Mouse (Mus musculus): ENCODE results near the gene Afg1l. TPM values are rescaled to one million over a fixed set of nuclear protein-coding genes. Genes with fewer than 3 reads are reported as not detected.

Afg1l gene
- 4.5 TPM for polyA plus RNA-seq (2015; fragmentation: Illumina TruSeq; extraction: RNeasy Lipid Tissue Mini Kit (QIAGEN cat#74804); ENCODE audit: insufficient read depth, low read depth, low replicate concordance)

DNA sequence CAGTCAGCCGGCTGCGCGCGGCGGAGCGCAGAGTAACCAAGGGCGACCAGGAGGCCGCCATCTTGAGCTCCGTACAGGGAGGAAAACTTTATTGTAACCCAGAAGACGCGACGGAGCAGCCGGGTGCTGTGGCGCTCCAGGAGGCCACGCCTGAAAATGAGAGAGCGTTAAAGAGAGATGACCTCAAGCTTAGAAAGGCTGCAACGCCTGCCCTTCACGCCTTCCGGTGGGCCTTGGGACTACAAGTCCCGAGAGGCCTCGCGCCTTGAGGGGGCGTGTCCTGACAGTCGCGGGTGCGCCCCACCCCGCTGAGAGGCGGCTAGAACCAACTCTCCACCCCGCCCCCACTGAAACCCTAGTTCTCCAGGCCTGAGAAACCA is at the start of gene Afg1l:
Gene Afg1l, minus strand, starts transcription at position 225 of the 380 bp plus-strand sequence.

GRCm38 (mm10) chr10:42501775-42502348 is 23.5 kb upstream of the Afg1l start, which contains the start of gene Snx3:
Snx3 (plus strand) TSS chr10:42502030.

DNA sequence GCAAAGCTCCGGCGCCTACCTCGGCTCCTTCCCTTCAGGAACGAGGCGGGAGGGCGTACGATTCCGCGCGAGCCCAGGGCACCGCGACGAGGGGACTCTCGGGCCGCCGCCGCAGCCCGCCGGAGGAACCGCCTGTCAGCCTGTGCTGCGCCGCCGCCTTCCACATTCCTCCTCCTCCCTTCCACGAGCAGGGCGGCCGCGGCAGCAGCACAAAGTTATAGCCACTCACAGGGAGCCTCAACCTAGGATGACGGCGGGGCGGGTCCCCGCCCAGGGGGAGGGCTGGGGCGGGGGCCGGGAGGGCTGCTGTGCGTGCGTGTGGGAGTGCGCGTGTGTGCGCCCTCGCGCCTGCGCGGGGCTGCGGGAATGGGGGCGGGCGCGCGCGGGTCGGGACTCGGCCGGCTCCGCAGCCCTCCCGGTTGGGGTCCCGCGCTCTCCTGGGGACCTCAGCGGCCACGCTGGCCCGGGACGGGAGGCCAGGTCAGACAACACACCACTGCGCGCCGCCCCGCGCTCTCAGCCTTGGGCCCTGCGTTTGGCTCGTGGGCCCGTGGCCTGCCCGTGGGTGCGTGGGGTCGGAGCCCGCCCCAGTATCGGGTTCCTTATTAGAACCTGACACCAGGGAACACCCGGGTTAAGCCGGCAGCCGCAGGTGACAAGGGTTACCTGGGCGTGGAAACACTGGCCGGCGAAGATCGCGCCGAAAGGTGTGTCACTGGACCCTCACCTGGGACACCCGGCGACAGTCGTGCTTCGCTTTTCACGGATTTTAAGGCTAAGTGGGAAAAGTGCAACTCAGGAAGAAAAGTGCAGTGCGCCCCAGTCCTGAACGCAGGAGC is 201.6 kb downstream of the Afg1l start, which contains the start of gene Foxo3:
Gene Foxo3, minus strand, starts transcription at position 249 of the 839 bp plus-strand sequence.

Other genes with a start within 250 kb of the Afg1l start
- gene Foxo3, start 201.8 kb downstream of the Afg1l start, polyA plus RNA-seq (2015; fragmentation: Illumina TruSeq; extraction: RNeasy Lipid Tissue Mini Kit (QIAGEN cat#74804); ENCODE audit: insufficient read depth, low read depth, low replicate concordance): 5.9 TPM
- gene Snx3, start 23.5 kb upstream of the Afg1l start, polyA plus RNA-seq (2015; fragmentation: Illumina TruSeq; extraction: RNeasy Lipid Tissue Mini Kit (QIAGEN cat#74804); ENCODE audit: insufficient read depth, low read depth, low replicate concordance): 53.7 TPM
- gene Nr2e1, start 105.1 kb upstream of the Afg1l start, polyA plus RNA-seq (2015; fragmentation: Illumina TruSeq; extraction: RNeasy Lipid Tissue Mini Kit (QIAGEN cat#74804); ENCODE audit: insufficient read depth, low read depth, low replicate concordance): not detected
- 7.0 TPM for gene Ostm1, start 105.3 kb upstream of the Afg1l start, polyA plus RNA-seq (2015; fragmentation: Illumina TruSeq; extraction: RNeasy Lipid Tissue Mini Kit (QIAGEN cat#74804); ENCODE audit: insufficient read depth, low read depth, low replicate concordance)

Measured in pancreas, adult 10 weeks (tissue).